Mouse (Mus musculus): ENCODE data around the gene Atp8a2. TPM values are rescaled to one million over a fixed set of nuclear protein-coding genes. Genes with fewer than 3 reads are reported as not detected.

Gene Atp8a2
- polyA plus RNA-seq, 1 experiment: 0.01 TPM

- no peak overlapping the region for H3K4me2 ChIP-seq (ENCODE audit: low read depth)
- no peaks in the 10 kb centered on the region for H3K36me3 ChIP-seq (ENCODE audit: control insufficient read depth, insufficient read depth)
- H3K79me2 ChIP-seq (ENCODE audit: control insufficient read depth, insufficient read depth): no peaks in the 10 kb centered on the region
- TF ChIP-seq USF1 (IDR thresholded peaks at IDR 0.05; ENCODE audit: low read depth) (no peak), MYOG (IDR thresholded peaks at IDR 0.05; ENCODE audit: control insufficient read depth in 1 of 3, insufficient read depth in 1 of 3, insufficient read length in 2 of 3, low read depth in 2 of 3) (no peak), REST (IDR thresholded peaks at IDR 0.05; ENCODE audit: insufficient read depth, insufficient read length) (no peak), POLR2A (IDR thresholded peaks at IDR 0.05; ENCODE audit: insufficient read length, low read depth) (no peak), MYOD1 (IDR thresholded peaks at IDR 0.05; ENCODE audit: control insufficient read depth in 1 of 3, insufficient read length in 2 of 3, low read depth in 2 of 3) (no peak), MAX (IDR thresholded peaks at IDR 0.05; ENCODE audit: low read depth) (no peak), TCF12 (IDR thresholded peaks at IDR 0.05; ENCODE audit: insufficient read depth, poor library complexity, severe bottlenecking) (no peak), E2F4 (IDR thresholded peaks at IDR 0.05; ENCODE audit: insufficient read depth) (no peak), POLR2AphosphoS2 (IDR thresholded peaks at IDR 0.05; ENCODE audit: insufficient read length, low read depth) (no peak), CEBPB (IDR thresholded peaks at IDR 0.05; ENCODE audit: insufficient read depth, poor library complexity, severe bottlenecking) (no peak)
- H3ac ChIP-seq (ENCODE audit: control insufficient read depth, insufficient read length): no peak overlapping the region
- no peaks in the 10 kb centered on the region for H3K27me3 ChIP-seq (ENCODE audit: control insufficient read depth, insufficient read depth, insufficient read length)
- no peak overlapping the region for H3K4me3 ChIP-seq
Measured at GRCm38 (mm10) chr14:59890107-59890506, 306.9 kb downstream of the Atp8a2 start.

- no peak for TF ChIP-seq TCF12 (IDR thresholded peaks at IDR 0.05; ENCODE audit: insufficient read depth, poor library complexity, severe bottlenecking)
- no peak for TF ChIP-seq POLR2A (IDR thresholded peaks at IDR 0.05; ENCODE audit: insufficient read length, low read depth)
- TF ChIP-seq MAX (IDR thresholded peaks at IDR 0.05; ENCODE audit: low read depth): no peak
- TF ChIP-seq CEBPB (IDR thresholded peaks at IDR 0.05; ENCODE audit: insufficient read depth, poor library complexity, severe bottlenecking): no peak
- no peak for TF ChIP-seq SRF (IDR thresholded peaks at IDR 0.05; ENCODE audit: control insufficient read depth, insufficient read length, low read depth)
- no peak for TF ChIP-seq TCF3 (IDR thresholded peaks at IDR 0.05; ENCODE audit: insufficient read length, low read depth)
- no peak for TF ChIP-seq MYOG (IDR thresholded peaks at IDR 0.05; ENCODE audit: control insufficient read depth in 1 of 3, insufficient read depth in 1 of 3, insufficient read length in 2 of 3, low read depth in 2 of 3)
- Histone ChIP-seq H3K4me2 (ENCODE audit: low read depth) (no peak overlapping the region), H3K36me3 (ENCODE audit: control insufficient read depth, insufficient read depth) (no peaks in the 10 kb centered on the region), H3K4me3 (no peak overlapping the region), H3ac (ENCODE audit: control insufficient read depth, insufficient read length) (no peak overlapping the region), H3K79me2 (ENCODE audit: control insufficient read depth, insufficient read depth) (no peaks in the 10 kb centered on the region), H3K27me3 (ENCODE audit: control insufficient read depth, insufficient read depth, insufficient read length) (no peaks in the 10 kb centered on the region)
Measured at GRCm38 (mm10) chr14:59888446-59888845, 308.5 kb downstream of the Atp8a2 start.

- H3K36me3 ChIP-seq (ENCODE audit: control insufficient read depth, insufficient read depth): no peaks in the 10 kb centered on the region
- H3K27me3 ChIP-seq (ENCODE audit: control insufficient read depth, insufficient read depth, insufficient read length): no peaks in the 10 kb centered on the region
- H3ac ChIP-seq (ENCODE audit: control insufficient read depth, insufficient read length): no peak overlapping the region
- TF ChIP-seq MAX (IDR thresholded peaks at IDR 0.05; ENCODE audit: low read depth) (no peak), POLR2A (IDR thresholded peaks at IDR 0.05; ENCODE audit: insufficient read length, low read depth) (no peak), TCF3 (IDR thresholded peaks at IDR 0.05; ENCODE audit: insufficient read length, low read depth) (no peak), CEBPB (IDR thresholded peaks at IDR 0.05; ENCODE audit: insufficient read depth, poor library complexity, severe bottlenecking) (no peak), POLR2AphosphoS2 (IDR thresholded peaks at IDR 0.05; ENCODE audit: insufficient read length, low read depth) (no peak), USF1 (IDR thresholded peaks at IDR 0.05; ENCODE audit: low read depth) (no peak), MYOD1 (IDR thresholded peaks at IDR 0.05; ENCODE audit: control insufficient read depth in 1 of 3, insufficient read length in 2 of 3, low read depth in 2 of 3) (no peak), SRF (IDR thresholded peaks at IDR 0.05; ENCODE audit: control insufficient read depth, insufficient read length, low read depth) (no peak), TCF12 (IDR thresholded peaks at IDR 0.05; ENCODE audit: insufficient read depth, poor library complexity, severe bottlenecking) (no peak), MYOG (IDR thresholded peaks at IDR 0.05; ENCODE audit: control insufficient read depth in 1 of 3, insufficient read depth in 1 of 3, insufficient read length in 2 of 3, low read depth in 2 of 3) (no peak), REST (IDR thresholded peaks at IDR 0.05; ENCODE audit: insufficient read depth, insufficient read length) (no peak), E2F4 (IDR thresholded peaks at IDR 0.05; ENCODE audit: insufficient read depth) (no peak)
- no peak overlapping the region for H3K4me3 ChIP-seq
- H3K79me2 ChIP-seq (ENCODE audit: control insufficient read depth, insufficient read depth): no peaks in the 10 kb centered on the region
- H3K4me2 ChIP-seq (ENCODE audit: low read depth): no peak overlapping the region
Measured at GRCm38 (mm10) chr14:59888046-59888445, 308.9 kb downstream of the Atp8a2 start.

- H3ac ChIP-seq (ENCODE audit: control insufficient read depth, insufficient read length): no peak overlapping the region
- H3K4me3 ChIP-seq: no peak overlapping the region
Measured at GRCm38 (mm10) chr14:59887061-59887861, 309.7 kb downstream of the Atp8a2 start.

More at GRCm38 (mm10) chr14:59887061-59887861, 309.7 kb downstream of the Atp8a2 start:
- peak overlapping the region; percentile 42 for H3K4me2 ChIP-seq (ENCODE audit: low read depth)
- TF ChIP-seq SRF (IDR thresholded peaks at IDR 0.05; ENCODE audit: control insufficient read depth, insufficient read length, low read depth) (no peak), E2F4 (IDR thresholded peaks at IDR 0.05; ENCODE audit: insufficient read depth) (no peak), MYOG (IDR thresholded peaks at IDR 0.05; ENCODE audit: control insufficient read depth in 1 of 3, insufficient read depth in 1 of 3, insufficient read length in 2 of 3, low read depth in 2 of 3) (no peak), REST (IDR thresholded peaks at IDR 0.05; ENCODE audit: insufficient read depth, insufficient read length) (no peak), POLR2AphosphoS2 (IDR thresholded peaks at IDR 0.05; ENCODE audit: insufficient read length, low read depth) (no peak), POLR2A (IDR thresholded peaks at IDR 0.05; ENCODE audit: insufficient read length, low read depth) (no peak), TCF3 (IDR thresholded peaks at IDR 0.05; ENCODE audit: insufficient read length, low read depth) (no peak), CEBPB (IDR thresholded peaks at IDR 0.05; ENCODE audit: insufficient read depth, poor library complexity, severe bottlenecking) (no peak)
- no peaks in the 10 kb centered on the region for H3K36me3 ChIP-seq (ENCODE audit: control insufficient read depth, insufficient read depth)
- no peaks in the 10 kb centered on the region for H3K79me2 ChIP-seq (ENCODE audit: control insufficient read depth, insufficient read depth)
- no peaks in the 10 kb centered on the region for H3K27me3 ChIP-seq (ENCODE audit: control insufficient read depth, insufficient read depth, insufficient read length)

Data from myocyte (in vitro differentiated cells).